Mouse (Mus musculus) gastrocnemius, adult 18-20 months (tissue): ENCODE results near the gene Vamp2. TPM values are rescaled to one million over a fixed set of nuclear protein-coding genes. Genes with fewer than 3 reads are reported as not detected.
A peak's percentile ranks its signal among the peaks of the same experiment; 100 is the strongest.
"Not testable (repeated sequence)": the region's sequence is repeated elsewhere in the genome, so short reads cannot be mapped to it uniquely, and the experiment has no call there.

Experiments
- DNase-seq: peaks from one replicate; pipeline ENCODE4 v3.0.0; 2021; ENCODE audit warnings: low spot score
- total RNA-seq, 2 experiments: library from RNA; stranded (reverse); gene quantifications; 2 replicates each; pipeline ENCODE4 v1.2.3; 2021

Gene Vamp2
- total RNA-seq, 2 experiments from 2014 or later: 37.4 to 39.3 TPM

DNA sequence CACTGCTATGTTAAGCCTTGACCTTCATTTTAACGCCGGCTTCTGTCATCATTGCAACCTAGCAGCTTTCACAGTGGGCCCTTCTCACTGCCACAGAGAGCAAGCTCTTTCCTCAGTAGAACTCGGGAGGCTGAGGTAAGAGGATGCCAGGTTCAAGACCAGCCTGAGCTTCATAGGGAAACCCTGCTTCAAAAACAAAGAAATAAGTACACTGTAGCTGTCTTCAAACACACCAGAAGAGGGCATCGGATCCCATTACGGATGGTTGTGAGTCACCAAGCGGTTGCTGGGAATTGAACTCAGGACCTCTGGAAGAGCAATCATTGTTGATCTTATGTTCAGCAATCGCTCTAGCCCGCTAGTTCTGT, 7.5 kb upstream of the Vamp2 start:
- no peak for DNase-seq

DNA sequence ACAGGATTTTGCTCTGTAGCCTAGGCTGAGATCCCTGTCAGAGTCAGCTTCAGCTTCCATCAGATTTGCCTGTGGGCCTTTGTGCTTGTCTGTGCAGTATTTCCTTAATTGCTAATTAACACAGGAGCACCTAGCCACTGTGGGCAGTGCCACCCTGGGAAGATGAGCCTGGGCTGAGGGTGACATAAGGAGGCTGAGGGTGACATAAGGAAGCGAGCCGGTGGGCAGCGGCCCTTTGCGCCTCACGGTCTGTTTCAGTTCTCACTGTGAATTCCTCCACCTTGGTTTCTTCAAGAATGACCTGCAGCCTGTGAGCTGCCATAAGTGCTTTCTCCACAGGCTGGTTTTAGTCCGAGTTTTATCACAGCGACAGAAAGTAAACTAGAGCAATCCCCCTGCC, 6.7 kb upstream of the Vamp2 start:
- no peak for DNase-seq

- no peak for DNase-seq
Measured at GRCm38 (mm10) chr11:69085608-69086007, 2.7 kb upstream of the Vamp2 start.

- peak; percentile 23 for DNase-seq
Measured at GRCm38 (mm10) chr11:69086390-69086789, 1.9 kb upstream of the Vamp2 start.

DNA sequence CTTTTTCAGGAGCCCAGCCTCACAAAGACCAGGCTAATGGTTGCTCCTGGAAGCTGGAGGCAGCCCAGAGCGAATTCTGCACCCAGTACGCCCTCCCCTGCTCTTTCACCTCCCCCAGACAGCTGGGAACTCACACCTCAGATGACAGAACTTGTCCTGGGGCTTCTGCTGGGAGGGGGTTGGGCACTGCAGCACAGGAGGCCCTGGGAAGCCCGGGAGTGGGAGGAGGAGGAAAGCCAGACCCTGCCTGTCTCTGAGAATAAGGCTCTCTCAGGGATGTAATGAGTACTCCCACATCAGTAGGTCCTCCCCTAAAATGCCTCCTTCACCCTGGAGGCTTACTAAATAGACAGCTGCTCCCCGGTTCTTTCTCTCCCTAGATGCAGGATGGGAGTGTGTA, 1.2 kb upstream of the Vamp2 start:
- DNase-seq: no peak

DNA sequence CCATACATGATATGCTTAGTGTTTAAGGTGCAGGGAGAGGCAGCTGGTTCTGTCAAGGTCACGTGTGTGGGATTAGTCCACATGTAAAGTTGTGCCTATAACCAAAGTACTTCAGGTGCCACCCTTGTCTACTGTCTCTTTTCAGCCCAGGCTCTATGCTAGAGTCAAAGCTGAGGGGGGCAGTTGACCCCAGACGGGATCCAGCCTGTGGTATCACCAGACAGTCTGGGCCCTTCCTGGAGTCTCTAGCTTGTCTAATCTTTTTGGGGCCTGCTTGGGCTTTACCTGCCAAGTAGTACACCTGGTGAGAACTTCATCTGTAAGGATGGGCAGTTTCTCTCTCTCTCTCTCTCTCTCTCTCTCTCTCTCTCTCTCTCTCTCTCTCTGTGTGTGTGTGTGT, 693 bp upstream of the Vamp2 start:
- DNase-seq: no peak

DNA sequence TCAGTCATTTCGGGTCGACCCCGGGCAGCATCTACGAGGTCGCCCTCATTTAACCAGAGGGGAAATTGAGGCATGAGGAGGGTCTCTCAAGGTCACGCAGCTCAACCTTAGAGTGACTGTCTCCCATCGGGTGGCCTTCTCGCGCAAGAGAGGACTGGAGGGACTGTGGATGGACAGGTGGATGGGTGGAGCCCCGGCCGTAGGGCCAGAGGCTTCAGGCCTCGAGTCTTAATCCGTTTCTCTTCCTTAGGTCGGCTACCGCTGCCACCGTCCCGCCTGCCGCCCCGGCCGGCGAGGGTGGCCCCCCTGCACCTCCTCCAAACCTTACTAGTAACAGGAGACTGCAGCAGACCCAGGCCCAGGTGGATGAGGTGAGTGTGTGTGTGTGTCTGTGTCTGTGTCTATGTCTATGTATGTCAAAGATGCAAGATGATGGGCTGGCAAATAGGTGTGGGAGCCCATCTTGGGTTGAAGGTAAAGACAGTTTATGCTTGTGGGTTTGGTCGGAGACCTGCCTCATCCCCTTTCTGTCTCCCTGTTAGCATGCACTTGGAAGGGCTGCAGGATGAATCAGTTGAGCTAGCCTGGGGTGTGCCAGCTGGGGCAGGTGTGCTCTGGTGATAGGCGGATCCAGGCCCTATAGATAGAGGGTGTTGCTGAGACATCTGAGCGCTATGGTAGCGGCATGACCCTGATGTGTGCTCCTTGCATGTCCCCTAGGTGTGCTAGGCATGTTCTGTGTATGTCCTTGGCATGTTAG, 746 bp downstream of the Vamp2 start:
- peak; percentile 3 for DNase-seq

- DNase-seq: no peak
Measured at GRCm38 (mm10) chr11:69089616-69090290, 1.5 kb downstream of the Vamp2 start.

- no peak for DNase-seq
Measured at GRCm38 (mm10) chr11:69090367-69090766, 2.1 kb downstream of the Vamp2 start.

GRCm38 (mm10) chr11:69091566-69092385, 3.5 kb downstream of the Vamp2 start:
- no peak for DNase-seq

DNA sequence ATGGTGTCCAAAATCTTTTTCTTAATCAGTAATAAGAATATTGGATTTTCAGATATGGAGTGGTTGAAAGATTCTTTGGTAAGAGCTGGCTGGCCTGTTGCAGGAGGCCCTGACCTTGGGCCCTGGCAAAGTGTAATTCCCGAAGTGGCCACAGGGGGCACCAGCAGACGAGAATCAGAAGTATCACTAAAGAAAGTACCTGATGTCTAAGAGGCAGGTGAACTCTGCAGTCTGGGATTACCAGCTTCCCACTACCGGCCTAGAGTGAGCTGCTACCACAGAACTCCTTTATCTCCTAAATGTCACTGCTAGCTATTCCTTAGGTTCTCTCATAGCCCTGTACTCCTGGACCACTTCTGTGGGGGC, 4.1 kb downstream of the Vamp2 start:
- peak; percentile 92 for DNase-seq

- no peak for DNase-seq
Measured at GRCm38 (mm10) chr11:69092871-69093270, 4.6 kb downstream of the Vamp2 start.

DNA sequence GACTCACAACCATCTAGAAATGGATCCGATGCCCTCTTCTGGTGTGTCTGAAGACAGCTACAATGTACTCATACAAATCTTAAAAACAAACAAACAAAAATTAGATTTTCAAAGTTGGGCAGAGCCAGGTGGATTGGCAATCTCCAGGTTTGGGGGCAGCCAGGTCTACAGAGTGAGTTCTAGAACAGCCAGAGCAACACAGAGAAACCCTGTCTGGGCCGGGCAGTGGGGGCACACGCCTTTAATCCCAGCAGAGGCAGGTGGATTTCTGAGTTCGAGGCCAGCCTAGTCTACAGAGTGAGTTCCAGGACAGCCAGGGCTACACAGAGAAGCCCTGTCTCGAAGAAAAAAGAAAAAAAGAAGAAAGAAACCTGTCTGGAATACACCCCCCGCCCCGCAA, 5.6 kb downstream of the Vamp2 start:
- not testable (repeated sequence) for DNase-seq

GRCm38 (mm10) chr11:69094697-69095429, 6.6 kb downstream of the Vamp2 start, which contains the start of gene Per1:
TSS of gene Per1 (plus strand) at chr11:69095217.
- peak; percentile 100 for DNase-seq

DNA sequence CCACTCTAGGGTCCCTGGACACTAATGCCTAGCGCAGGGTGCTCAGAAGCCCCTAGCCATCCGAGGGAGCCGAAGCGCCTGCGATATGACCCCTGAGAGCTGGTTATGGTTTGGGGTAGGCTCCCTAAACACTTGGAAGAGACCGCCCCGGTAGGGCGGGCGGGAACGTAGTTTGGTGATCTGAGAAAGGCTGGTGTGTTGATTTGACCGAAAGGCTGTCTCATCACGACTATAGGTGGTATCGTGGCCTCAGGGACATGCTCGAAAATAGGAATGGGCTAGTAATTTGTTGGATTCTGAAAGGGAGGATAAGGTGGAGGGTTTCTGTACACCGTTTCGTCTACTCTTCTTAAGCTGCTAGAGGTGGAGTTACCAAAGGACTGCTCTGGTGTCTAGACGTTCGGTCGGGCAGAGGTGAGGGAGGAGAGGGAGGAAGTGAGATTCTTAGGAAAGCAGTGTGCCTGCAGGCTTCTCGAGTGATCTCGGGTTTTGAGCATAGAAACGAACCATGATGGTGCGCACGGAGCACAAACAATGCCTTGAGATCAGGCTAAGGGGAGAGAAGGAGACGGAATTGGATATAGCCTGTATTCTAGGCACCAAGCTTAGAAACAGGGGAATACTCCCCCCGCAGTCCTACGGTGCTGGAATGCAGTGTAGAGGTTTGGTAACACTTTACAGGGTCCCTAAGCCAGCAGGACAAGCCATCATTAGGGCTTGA, 7.4 kb downstream of the Vamp2 start:
- no peak for DNase-seq

DNA sequence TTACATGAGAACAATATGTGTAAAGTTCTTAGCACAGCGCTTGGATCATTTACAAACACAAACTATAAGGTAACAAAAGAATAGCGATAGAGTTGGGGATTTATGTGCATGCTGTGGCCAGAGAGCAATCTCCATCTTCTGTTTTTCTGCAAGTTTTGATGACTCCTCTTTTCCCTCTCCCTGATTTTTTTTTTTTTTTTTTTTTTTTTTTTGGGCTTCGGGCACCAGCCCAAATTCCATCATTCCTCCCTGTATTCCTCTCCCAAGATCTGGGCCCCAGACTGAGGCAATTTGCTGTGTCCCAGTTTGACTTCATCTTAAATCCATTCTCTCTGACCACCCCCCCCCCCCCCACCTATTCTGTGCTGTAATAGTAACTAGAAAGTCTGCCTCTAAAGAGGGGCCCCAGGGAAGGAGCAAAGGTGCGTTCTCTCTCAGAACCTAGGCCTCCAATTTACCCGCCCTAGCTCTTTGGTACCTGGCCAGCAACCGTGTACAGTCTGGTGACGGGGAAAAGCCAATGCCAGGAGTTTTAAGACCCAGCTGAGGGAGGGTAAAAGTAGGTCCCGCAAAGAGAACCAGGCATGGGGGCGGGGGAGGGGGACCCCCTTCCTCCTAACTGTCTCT, 8.2 kb downstream of the Vamp2 start:
- DNase-seq: no peak

DNA sequence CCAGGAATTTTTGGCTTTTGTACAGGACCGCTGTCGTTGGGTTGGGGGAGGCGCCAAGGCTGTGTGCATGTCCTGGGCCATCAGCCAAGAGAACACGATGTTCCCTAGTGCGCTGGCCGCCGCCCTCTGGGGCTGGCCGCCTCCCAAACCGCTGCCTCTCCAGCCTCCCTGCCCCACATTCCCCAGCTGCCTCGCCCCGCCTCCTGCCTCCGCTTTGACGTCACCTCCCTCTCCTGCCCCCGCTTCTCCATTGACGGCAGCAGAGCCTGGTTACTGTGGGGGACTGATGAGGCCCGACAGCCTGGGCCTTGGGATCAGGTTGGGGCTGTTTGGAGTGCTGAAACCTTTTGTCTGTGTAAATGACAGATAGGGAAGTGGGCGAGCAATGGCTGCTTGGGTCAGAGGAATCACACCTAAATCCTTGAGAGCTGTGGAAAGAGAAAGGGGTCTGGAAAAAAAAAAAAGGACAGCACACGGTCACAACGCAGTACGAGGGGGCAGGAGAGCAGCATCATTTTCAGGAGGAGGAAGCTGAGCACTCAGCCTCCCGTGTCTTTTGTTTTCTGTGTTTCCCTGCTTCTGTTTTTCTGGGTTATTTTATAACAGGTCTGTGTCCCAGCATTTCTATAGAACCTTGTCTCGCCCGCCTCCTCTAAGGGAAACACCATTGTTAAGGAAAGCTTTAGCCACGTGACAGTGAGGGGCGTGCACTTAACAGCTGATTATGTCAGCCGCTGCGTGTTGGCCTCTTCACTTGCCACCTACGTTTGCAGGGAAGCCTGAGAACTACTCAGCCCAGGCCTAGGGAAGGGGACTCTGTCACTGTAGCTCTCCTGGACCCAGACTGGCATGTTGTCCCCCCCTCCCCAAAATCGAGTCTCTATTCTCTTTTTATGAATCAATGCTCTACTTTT, 9.0 kb downstream of the Vamp2 start:
- peak; percentile 100 for DNase-seq

- DNase-seq: no peak
Measured at GRCm38 (mm10) chr11:69098039-69098761, 9.9 kb downstream of the Vamp2 start.

DNA sequence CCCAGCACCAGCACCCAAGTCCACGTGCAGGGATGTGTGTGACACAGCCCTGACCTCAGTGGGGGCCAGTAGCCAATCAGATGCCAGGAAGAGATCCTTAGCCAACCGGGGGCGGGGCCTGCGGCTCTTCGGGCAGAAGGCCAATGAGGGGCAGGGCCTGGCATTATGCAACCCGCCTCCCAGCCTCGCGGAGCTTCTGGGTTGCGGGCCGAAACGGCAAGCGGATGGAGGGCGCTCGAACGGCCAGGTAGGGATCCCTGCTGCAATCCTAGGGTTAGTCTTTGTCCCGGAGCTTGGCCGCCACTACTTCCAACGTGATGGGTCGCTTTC, 10.4 kb downstream of the Vamp2 start:
- peak; percentile 99 for DNase-seq
